Mouse (Mus musculus): ENCODE measurements around the gene Dnah8.
"Not testable (repeated sequence)": the region's sequence is repeated elsewhere in the genome, so short reads cannot be mapped to it uniquely, and the experiment has no call there.

Gene Dnah8

GRCm38 (mm10) chr17:30624132-30624531, at the start of gene Dnah8:
TSS of gene Dnah8 (plus strand) at chr17:30624354.
- DNase-seq = not testable (repeated sequence)

- no peak for DNase-seq
Measured at GRCm38 (mm10) chr17:30574783-30575075, 49.4 kb upstream of the Dnah8 start.

GRCm38 (mm10) chr17:30575121-30575904, 48.8 kb upstream of the Dnah8 start:
- DNase-seq = no peak

- peak; percentile 97 for DNase-seq
Measured at GRCm38 (mm10) chr17:30575941-30576773, 48.0 kb upstream of the Dnah8 start, which contains the start of gene Btbd9. TSS of gene Btbd9 (minus strand) at chr17:30576488.

GRCm38 (mm10) chr17:30576946-30577345, 47.2 kb upstream of the Dnah8 start:
- DNase-seq = no peak

GRCm38 (mm10) chr17:30580781-30581180, 43.4 kb upstream of the Dnah8 start:
- DNase-seq = no peak

- DNase-seq = no peak
Measured at GRCm38 (mm10) chr17:30581201-30581600, 43.0 kb upstream of the Dnah8 start.

GRCm38 (mm10) chr17:30582313-30582712, 41.8 kb upstream of the Dnah8 start:
- DNase-seq = no peak

GRCm38 (mm10) chr17:30583258-30584001, 40.7 kb upstream of the Dnah8 start:
- DNase-seq = no peak

GRCm38 (mm10) chr17:30590417-30591198, 33.5 kb upstream of the Dnah8 start:
- peak; percentile 67 for DNase-seq

GRCm38 (mm10) chr17:30594407-30594806, 29.7 kb upstream of the Dnah8 start:
- DNase-seq = no peak

- no peak for DNase-seq
Measured at GRCm38 (mm10) chr17:30594846-30595245, 29.3 kb upstream of the Dnah8 start.

GRCm38 (mm10) chr17:30597786-30598185, 26.4 kb upstream of the Dnah8 start:
- no peak for DNase-seq

- DNase-seq = no peak
Measured at GRCm38 (mm10) chr17:30598300-30598699, 25.9 kb upstream of the Dnah8 start.

GRCm38 (mm10) chr17:30602175-30602574, 22.0 kb upstream of the Dnah8 start:
- DNase-seq = no peak

GRCm38 (mm10) chr17:30604296-30604695, 19.9 kb upstream of the Dnah8 start:
- DNase-seq = no peak

- DNase-seq = no peak
Measured at GRCm38 (mm10) chr17:30605001-30605400, 19.2 kb upstream of the Dnah8 start.

- no peak for DNase-seq
Measured at GRCm38 (mm10) chr17:30606206-30606605, 17.9 kb upstream of the Dnah8 start.

- no peak for DNase-seq
Measured at GRCm38 (mm10) chr17:30606634-30607081, 17.5 kb upstream of the Dnah8 start.

GRCm38 (mm10) chr17:30607330-30607729, 16.8 kb upstream of the Dnah8 start:
- DNase-seq = no peak

- DNase-seq = no peak
Measured at GRCm38 (mm10) chr17:30607909-30608495, 16.2 kb upstream of the Dnah8 start.
